Mouse (Mus musculus) c-Kit-positive CD71-positive TER-119-positive erythroid progenitor cells, embryonic 14.5 days (primary cell): ENCODE measurements around the gene Lamtor2.
A peak's percentile ranks its signal among the peaks of the same experiment; 100 is the strongest.

Source experiments
- DNase-seq: peaks from one replicate; pipeline ENCODE4 v3.0.0-alpha.2; 2013; ENCODE audit warnings: low spot score

Gene Lamtor2

DNA sequence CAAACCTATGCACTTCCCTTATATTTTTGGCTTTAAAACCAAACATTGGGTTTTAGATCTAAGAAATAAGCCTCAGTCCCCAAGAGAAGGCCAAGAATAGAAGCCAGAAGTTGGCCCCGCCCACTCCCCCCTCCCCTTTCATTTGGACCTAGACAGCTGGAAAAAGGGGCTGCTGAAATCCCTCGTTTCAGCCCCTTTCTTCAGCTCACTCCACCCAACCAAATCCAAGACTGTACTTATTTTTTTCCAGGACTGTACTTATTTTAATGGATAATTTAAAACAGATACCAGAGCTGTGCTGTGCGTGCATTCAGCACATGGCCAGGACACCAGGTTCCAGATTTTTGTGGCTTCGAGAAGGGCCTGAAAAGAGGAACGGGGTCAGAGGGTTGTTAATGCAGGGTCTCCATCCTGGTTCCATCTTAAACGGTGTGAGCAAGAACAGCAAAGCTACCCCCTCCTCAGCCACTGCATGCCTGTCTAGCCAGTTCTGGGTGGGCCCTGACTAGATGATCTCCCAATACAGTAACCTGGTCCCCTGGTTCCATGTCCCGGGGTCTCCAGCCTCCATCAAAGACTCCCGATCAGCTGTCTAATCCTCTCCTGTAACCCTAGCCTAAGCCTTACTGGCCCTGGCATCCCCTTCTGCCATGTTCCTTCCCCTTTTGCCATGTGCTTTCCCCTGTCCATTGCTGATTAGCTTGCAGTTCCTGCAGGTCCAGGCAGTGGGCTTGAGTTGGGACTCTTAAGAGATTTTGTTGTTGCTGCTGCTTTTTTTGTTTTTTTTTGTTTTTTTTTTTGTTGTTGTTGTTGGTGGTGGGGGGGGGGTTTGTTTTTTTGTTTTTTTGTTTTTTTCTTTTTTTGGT is 48.8 kb downstream of the Lamtor2 start:
- no peak for DNase-seq

DNA sequence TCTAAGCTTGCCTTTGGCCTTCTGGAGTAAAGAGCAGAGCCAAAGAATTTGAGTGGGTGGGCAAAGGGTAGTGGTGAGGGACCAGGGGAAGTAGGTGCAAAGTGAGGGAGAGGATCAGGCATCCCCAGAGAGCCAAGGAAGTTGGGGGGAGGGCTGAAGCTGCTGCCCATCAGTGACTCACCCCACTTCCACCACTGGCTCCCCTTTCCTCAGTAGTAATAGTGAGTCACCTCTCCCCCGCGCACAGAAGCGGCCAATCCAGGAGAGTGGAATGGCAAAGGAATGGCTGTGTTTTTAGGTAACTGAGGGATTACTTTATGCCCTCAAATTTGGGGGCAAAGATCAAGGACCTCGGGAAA is 49.4 kb downstream of the Lamtor2 start:
- DNase-seq: no peak

DNA sequence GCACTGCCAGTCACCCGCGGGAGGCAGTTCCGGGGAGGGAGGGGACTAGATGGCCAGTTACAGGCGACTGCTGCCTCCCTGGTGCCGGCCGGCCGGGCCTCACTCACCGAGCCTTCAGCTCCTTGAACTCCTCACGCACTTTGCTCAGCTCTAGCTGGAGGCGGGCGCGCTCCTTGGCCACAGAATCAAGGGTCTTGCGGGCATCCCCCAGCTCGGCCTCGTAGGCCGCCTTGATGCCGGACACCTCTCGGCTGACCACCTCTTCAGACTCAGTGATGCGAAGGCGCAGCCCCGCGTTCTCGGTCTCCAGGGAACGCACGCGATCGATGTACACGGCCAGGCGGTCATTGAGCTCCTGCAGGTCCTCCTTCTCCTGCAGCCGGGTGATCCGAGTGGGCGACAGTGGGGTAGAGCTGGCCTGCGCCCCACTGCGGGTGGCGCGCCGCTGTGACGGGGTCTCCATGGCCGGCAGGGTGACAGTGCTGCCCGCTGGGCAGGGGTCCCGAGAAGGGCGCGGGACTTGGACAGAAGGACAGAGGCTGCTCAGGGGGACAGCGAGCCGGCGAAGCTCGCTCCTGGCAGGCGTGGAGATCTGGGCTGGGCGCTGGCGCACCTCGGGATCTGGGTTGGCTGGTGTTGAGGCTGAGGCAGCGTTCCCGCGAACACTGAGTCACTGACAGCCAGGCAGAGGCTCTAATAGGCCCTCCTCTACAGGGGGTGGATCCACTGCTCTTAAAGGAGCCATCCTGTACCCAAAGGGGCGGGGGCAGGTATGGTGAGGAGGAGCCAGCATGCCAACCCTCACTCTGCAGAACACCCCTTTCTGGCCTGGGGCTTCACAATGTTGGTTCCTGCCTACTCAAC is 50.0 kb downstream of the Lamtor2 start:
- peak; percentile 90 for DNase-seq

DNA sequence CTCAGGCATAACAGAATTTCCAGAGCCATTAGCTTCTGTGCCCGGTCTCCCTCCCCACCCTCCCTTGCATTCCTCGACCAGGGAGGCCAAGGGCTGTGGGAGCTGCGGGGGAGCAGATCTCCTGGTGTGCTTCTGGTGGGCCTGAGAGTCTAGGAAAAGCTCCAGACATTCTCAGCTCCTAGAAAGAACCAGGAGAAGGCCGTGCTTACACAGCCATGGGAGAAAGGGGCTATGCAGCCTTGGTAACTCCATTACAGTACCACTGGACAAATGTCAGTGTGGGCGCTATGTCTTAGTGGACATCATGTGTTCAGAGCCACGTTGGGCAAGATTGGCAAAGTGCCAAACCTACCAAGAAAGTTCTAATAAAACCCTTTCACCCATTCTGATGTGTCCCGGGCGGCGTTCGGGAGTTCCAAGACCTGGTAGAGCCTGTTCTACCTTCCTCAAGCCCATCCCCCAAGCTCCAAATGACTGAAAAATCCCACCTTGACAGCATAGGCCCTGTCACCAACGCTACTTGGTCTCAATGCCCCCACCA is 50.8 kb downstream of the Lamtor2 start:
- DNase-seq: peak; percentile 46

DNA sequence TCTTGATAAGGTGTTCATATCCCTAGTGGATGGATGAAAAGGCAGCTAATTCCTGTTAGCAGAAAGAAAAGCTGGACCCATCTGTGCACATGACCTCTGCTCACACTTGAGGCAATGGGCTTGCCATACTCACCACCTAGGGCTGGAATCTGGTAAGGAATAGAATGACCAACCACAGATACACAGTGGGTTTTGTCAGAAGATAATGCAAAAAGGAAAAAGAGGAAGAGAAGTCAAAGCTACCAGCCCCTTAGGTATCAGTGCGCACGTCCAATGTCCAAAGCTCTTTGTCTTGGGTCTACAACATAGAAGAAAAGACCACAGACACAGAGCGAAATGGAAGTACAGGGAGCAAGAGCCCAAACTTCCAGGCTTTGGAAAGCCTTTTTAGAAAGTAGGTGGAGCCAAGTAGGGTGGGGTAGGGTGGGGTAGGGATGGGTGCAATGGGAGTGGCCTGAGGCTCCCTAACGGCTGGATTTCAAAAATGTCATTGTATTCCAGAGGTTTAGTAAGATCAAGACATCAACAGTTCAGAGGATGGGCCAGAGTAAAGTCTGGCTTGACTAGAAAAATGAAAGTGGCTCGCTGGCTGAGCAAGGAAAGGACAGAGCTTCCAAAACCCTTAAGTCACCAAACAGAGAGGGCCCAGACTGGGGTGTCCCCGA is 51.4 kb downstream of the Lamtor2 start:
- DNase-seq: peak; percentile 71

DNA sequence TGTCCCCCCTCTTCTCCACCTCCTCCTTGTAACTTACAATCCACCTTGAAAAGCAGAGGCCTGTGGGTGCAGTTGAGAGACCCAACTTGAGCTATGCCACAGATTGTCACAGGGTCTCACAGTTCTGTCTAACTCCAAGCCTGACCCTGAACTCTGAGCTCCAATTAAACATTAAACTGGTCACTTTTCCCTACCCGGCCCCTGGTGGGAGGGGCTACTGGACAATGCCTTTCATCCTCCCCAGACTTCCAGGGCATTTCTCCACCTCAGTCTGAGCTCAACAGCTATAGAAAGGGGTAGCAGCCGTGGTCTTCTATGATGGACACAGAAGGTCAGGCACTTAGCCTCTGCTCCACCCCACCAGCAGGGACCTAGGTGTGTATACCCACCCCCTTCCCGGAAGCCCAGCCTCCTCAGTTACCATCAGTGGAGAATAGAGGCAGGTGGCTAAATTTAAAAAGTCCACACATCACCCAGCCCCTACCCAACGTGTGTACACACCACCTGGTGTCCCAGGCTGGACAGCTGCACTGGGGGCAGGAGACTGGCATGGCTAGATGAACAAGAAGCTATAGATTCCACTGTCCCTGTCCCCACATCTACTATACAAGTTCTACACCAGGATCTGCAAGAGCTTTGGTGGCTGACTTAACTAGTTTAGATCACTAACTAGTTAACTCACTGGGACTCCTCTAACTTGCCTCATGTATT is 52.1 kb downstream of the Lamtor2 start:
- DNase-seq: no peak

DNA sequence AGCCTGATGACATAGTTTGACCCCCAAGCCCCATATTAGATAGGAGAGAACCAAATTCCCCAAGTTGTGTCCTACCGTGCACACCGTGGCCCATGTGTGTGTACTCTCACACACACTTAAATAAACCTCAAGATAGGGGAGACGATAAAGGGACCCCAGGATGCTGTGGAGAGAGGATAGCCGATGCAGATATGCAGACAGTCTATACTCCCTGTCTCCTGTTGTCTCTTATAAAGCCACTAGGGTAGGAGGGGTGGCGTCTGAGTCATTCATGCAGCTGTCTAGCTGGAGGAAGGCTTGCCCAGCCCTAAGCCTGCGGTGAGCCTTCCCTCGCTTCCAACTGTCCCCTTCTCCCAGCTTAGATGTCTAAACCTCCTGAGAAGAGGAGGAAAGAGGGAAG is 52.8 kb downstream of the Lamtor2 start:
- peak; percentile 47 for DNase-seq
